ENCODE assay signal across 39 mouse cellular contexts in the genomic region with DNA sequence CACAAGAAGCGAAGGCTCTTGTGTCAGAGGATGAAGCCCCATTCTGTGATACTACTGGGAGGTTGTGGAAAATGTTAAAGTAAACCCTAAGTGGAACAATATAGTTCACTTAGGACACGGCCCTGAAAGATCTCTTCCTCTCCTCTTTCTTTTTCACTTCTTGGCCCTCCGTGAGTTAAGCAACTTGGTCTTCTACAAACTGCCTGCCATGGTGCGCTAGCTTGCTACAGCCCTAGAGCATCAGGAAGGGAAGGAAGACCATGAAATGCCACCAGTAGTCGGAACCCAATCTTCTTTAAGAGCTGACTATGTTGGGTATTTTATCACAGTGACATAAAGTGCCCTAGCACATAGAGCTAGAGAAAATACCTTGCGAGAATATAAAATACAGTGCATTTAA. TPM values are rescaled to one million over a fixed set of nuclear protein-coding genes. Genes with fewer than 3 reads are reported as not detected.
"Had no signal": no experiment of that assay in that cellular context is flagged by ENCODE, and none has a peak within 500 bp of the region (broad histone marks: within the 10 kb centered on the region; RNA-seq: fewer than 3 reads in every experiment).

No protein-coding gene starts in this region.

- ATAC-seq: hindbrain, postnatal 0 days; intestine, embryonic 16.5 days had no signal

- H3K4me3 ChIP-seq: heart, embryonic 10.5 days; heart, embryonic 12.5 days; hindbrain, embryonic 13.5 days; hindbrain, embryonic 15.5 days; kidney, embryonic 15.5 days; limb, embryonic 13.5 days; limb, embryonic 15.5 days; liver, embryonic 13.5 days had no signal

- H3K27me3 ChIP-seq: heart, embryonic 12.5 days; hindbrain, embryonic 13.5 days; hindbrain, embryonic 15.5 days; kidney, embryonic 15.5 days; limb, embryonic 13.5 days; limb, embryonic 15.5 days; liver, embryonic 13.5 days had no signal

- DNase-seq: gastrocnemius, postnatal 14 days; gastrocnemius, postnatal 36 days; heart, adult 18-20 months; heart, postnatal 10 days; heart, postnatal 36 days; kidney, adult 11 months; kidney, adult 2 months; kidney, adult 9 months; kidney, postnatal 14 days; kidney, postnatal 36 days; layer of hippocampus, adult 9-11 months; layer of hippocampus, postnatal 36 days; left cerebral cortex, postnatal 4 days; liver, embryonic 13.5 days had no signal

- H3K4me1 ChIP-seq: heart, embryonic 10.5 days; heart, embryonic 12.5 days; hindbrain, embryonic 13.5 days; hindbrain, embryonic 15.5 days; kidney, embryonic 15.5 days; limb, embryonic 13.5 days; limb, embryonic 15.5 days; liver, embryonic 13.5 days had no signal

- H3K9ac ChIP-seq: heart, embryonic 12.5 days; hindbrain, embryonic 13.5 days; hindbrain, embryonic 15.5 days; kidney, embryonic 15.5 days; limb, embryonic 13.5 days; limb, embryonic 15.5 days; liver, embryonic 13.5 days had no signal

- H3K36me3 ChIP-seq: heart, embryonic 10.5 days; heart, embryonic 12.5 days; hindbrain, embryonic 13.5 days; hindbrain, embryonic 15.5 days; kidney, embryonic 15.5 days; limb, embryonic 13.5 days; limb, embryonic 15.5 days; liver, embryonic 13.5 days had no signal

- H3K4me2 ChIP-seq: heart, embryonic 12.5 days; hindbrain, embryonic 13.5 days; hindbrain, embryonic 15.5 days; kidney, embryonic 15.5 days; limb, embryonic 13.5 days; limb, embryonic 15.5 days; liver, embryonic 13.5 days had no signal

- H3K9me3 ChIP-seq: heart, embryonic 10.5 days; heart, embryonic 12.5 days; hindbrain, embryonic 13.5 days; hindbrain, embryonic 15.5 days; kidney, embryonic 15.5 days; limb, embryonic 13.5 days; limb, embryonic 15.5 days; liver, embryonic 13.5 days had no signal

- H3K27ac ChIP-seq: heart, embryonic 10.5 days; hindbrain, embryonic 13.5 days; hindbrain, embryonic 15.5 days; hindbrain, postnatal 0 days; kidney, embryonic 15.5 days; kidney, postnatal 0 days; limb, embryonic 13.5 days; limb, embryonic 15.5 days; liver, embryonic 13.5 days had no signal

RNA-seq across cellular contexts. Expression of gene Nme8, which starts 7.2 kb away (rescaled TPM):
- total RNA-seq: gastrocnemius, adult 18-20 months; gastrocnemius, adult 8-10 months; gastrocnemius, postnatal 14 days; gastrocnemius, postnatal 36 days; heart, adult 18-20 months; heart, adult 8-10 months; hematopoietic stem cell, adult 5-6 weeks; hindbrain, postnatal 0 days; layer of hippocampus, adult 18-20 months; layer of hippocampus, adult 8-10 months; layer of hippocampus, postnatal 14 days; layer of hippocampus, postnatal 36 days; left cerebral cortex, adult 18-20 months; left cerebral cortex, adult 8-10 months; left cerebral cortex, postnatal 10 days; left cerebral cortex, postnatal 25 days; left cerebral cortex, postnatal 4 days had no signal
- polyA plus RNA-seq: heart, embryonic 10.5 days; heart, embryonic 12.5 days; hindbrain, embryonic 11.5 days; hindbrain, embryonic 13.5 days; intestine, embryonic 14.5 days; intestine, embryonic 16.5 days; kidney, adult 2 months; kidney, embryonic 15.5 days; kidney, postnatal 0 days; large intestine, adult 2 months; limb, embryonic 11.5 days; limb, embryonic 13.5 days; limb, embryonic 15.5 days; liver, embryonic 13.5 days had no signal
